Mouse (Mus musculus) limb, embryonic 12.5 days (tissue): ENCODE measurements around the gene Ercc6. TPM values are rescaled to one million over a fixed set of nuclear protein-coding genes. Genes with fewer than 3 reads are reported as not detected.

Experiments used
- ATAC-seq: fragments of 200-750 bp; cut with Nextera tagmentation; 2 replicates; pipeline ENCODE4 v1.8.0; 2017; ENCODE audit warnings: low read depth, moderate TSS enrichment; ENCODE audit not compliant: insufficient number of reproducible peaks, insufficient read depth, low FRiP score, low TSS enrichment
- H3K27ac ChIP-seq: fragments of 300-500 bp; sonication (generic); 2 replicates; pipeline ENCODE4 v1.5.1; 2016; ENCODE audit warnings: mild to moderate bottlenecking, moderate library complexity
- H3K27me3 ChIP-seq: fragments of 300-500 bp; sonication (generic); 2 replicates; pipeline ENCODE4 v1.6.1; 2016; ENCODE audit warnings: mild to moderate bottlenecking, moderate library complexity
- H3K36me3 ChIP-seq: fragments of 300-500 bp; sonication (generic); 2 replicates; pipeline ENCODE4 v1.6.1; 2016; ENCODE audit warnings: mild to moderate bottlenecking, moderate library complexity
- H3K4me1 ChIP-seq: fragments of 300-500 bp; sonication (generic); replicated peaks from 2 replicates; pipeline ENCODE4 v1.6.1; 2016
- H3K4me2 ChIP-seq: fragments of 300-500 bp; sonication (generic); 2 replicates; pipeline ENCODE4 v1.6.1; 2016; ENCODE audit warnings: mild to moderate bottlenecking, moderate library complexity
- H3K4me3 ChIP-seq: fragments of 300-500 bp; sonication (generic); replicated peaks from 2 replicates; pipeline ENCODE4 v1.5.1; 2016; ENCODE audit warnings: mild to moderate bottlenecking
- H3K9ac ChIP-seq: fragments of 300-500 bp; sonication (generic); replicated peaks from 2 replicates; pipeline ENCODE4 v1.6.1; 2016; ENCODE audit warnings: mild to moderate bottlenecking, moderate library complexity
- H3K9me3 ChIP-seq: fragments of 300-500 bp; sonication (generic); 2 replicates; pipeline ENCODE4 v1.6.1; 2016; ENCODE audit warnings: mild to moderate bottlenecking, moderate library complexity
- WGBS: fragments of 180-500 bp; shearing (Covaris S2); methylation state at CpG from one replicate; pipeline ENCODE4 v1.1.7; 2016; 5-methylcytosine and 5-hydroxymethylcytosine counted together
- polyA plus RNA-seq: library from polyadenylated mRNA; unstranded; fragments of >200 nt; fragmentation: Nextera tagmentation; extraction: Ambion mirVana; gene quantifications from 2 replicates; pipeline ENCODE4 v1.2.1, GENCODE M21; 2016

Ercc6 gene
- polyA plus RNA-seq, 1 experiment from 2014 or later = 27.6 TPM

DNA sequence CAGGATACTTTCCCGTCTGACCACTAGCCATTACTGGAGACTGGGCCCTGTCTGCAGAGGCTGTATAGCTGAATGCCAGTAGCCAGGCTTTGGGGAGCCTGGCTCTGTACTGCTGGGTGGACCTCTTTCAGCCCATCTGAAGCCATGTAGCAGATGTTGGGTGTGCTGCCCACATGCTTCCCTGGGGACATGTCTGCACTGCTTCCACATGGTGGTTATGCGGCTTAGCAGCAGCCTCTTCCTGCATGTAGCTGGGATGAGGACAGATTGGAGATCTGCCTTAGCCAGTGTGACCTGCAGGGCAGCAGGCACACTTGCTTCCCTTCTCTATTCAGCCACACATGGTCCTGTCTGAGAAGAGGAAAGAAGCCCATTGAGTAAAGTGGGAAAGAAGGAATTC is 9.0 kb downstream of the Ercc6 start:
- no peak overlapping the region for H3K9ac ChIP-seq
- no peak overlapping the region for H3K27ac ChIP-seq
- no peaks in the 10 kb centered on the region for H3K27me3 ChIP-seq
- no peak overlapping the region for H3K4me3 ChIP-seq
- no peak overlapping the region for H3K4me2 ChIP-seq
- ATAC-seq = no peak
- no peaks in the 10 kb centered on the region for H3K9me3 ChIP-seq
- H3K36me3 ChIP-seq = peaks cover 80% of the 10 kb centered on the region
- 90% methylated on average over 2 of the region's 2 CpGs for WGBS
- 0 out of 2 replicates have a peak, but pooled peaks cover 2% of the 10 kb centered on the region for H3K4me1 ChIP-seq

DNA sequence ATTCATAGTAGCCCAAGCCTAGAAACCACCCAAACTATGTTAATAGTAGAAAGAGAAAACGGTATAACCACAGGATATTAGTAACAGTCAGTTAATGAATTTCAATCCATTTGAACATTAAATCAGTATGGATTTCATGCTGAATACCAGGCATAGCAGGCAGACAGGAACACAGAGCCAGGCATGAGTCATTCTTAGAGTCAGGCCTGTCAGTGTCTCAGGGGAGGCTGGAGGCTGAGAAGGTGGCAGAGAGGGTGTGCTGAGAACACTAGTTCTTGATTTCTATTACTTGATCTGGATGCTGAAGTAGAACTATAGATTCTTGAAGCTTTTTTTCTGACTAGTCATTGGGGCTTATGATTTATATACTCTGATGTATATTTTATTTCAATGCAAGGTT is 10.8 kb downstream of the Ercc6 start:
- no peak overlapping the region for H3K4me3 ChIP-seq
- no peak for ATAC-seq
- H3K27me3 ChIP-seq = no peaks in the 10 kb centered on the region
- H3K4me1 ChIP-seq = 0 out of 2 replicates have a peak, but pooled peaks cover 2% of the 10 kb centered on the region
- peaks cover 77% of the 10 kb centered on the region for H3K36me3 ChIP-seq
- no peaks in the 10 kb centered on the region for H3K9me3 ChIP-seq
- no peak overlapping the region for H3K9ac ChIP-seq
- no peak overlapping the region for H3K27ac ChIP-seq
- H3K4me2 ChIP-seq = no peak overlapping the region
- 83% methylated on average over 1 of the region's 1 CpGs for WGBS

DNA sequence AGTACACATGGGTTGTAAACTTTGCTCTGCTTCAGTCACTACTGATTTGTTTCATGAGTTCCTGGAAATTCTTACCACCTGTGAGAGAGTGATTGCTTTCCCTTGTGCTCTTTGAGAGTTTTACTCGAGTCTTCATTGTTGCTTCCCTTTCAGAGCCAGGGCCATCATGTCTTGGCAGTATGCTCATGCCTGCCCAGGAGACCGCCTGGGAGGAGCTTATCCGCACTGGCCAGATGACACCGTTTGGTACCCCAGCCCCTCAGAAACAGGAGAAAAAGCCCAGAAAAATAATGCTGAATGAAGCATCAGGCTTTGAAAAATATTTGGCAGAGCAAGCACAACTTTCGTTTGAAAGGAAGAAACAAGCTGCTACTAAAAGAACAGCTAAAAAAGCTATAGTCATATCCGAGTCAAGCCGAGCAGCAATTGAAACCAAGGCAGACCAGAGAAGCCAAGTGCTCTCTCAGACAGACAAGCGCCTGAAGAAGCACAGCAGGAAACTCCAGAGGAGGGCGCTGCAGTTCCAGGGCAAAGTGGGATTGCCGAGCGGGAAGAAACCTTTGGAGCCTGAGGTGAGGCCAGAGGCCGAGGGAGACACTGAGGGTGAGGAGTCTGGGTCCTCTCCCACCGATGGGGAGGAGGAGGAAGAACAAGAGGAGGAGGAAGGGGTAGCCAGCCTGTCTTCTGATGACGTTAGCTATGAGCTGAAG is 12.8 kb downstream of the Ercc6 start:
- H3K36me3 ChIP-seq = peaks cover 58% of the 10 kb centered on the region
- no peaks in the 10 kb centered on the region for H3K9me3 ChIP-seq
- no peak overlapping the region for H3K9ac ChIP-seq
- no peak overlapping the region for H3K4me2 ChIP-seq
- 0 out of 2 replicates have a peak, but pooled peaks cover 2% of the 10 kb centered on the region for H3K4me1 ChIP-seq
- H3K27me3 ChIP-seq = no peaks in the 10 kb centered on the region
- H3K4me3 ChIP-seq = no peak overlapping the region
- WGBS = 78% methylated on average over 14 of the region's 14 CpGs
- ATAC-seq = no peak
- no peak overlapping the region for H3K27ac ChIP-seq

DNA sequence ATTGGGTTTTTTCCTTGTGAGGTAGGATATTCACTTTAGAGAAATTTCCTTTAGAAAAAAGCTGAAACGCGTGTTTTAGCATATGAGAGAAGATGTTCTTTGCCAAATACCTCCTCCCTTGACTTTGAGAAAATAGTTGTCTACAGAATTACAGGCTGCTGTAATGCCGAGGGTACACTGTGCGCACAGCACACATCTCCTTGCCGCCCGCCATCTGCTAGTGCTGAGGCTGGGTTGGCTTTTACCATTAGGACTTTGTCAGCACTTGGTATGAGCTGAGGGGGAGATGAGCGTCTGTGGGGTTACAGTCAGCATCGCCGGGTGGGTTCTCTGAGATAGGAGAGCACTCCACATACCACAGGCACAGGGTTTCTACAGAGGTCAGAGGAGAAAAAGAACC is 13.9 kb downstream of the Ercc6 start:
- Histone ChIP-seq H3K27ac (no peak overlapping the region), H3K4me3 (no peak overlapping the region), H3K9me3 (no peaks in the 10 kb centered on the region), H3K4me1 (0 out of 2 replicates have a peak, but pooled peaks cover 2% of the 10 kb centered on the region), H3K4me2 (no peak overlapping the region), H3K9ac (no peak overlapping the region), H3K27me3 (no peaks in the 10 kb centered on the region), H3K36me3 (peaks cover 49% of the 10 kb centered on the region)
- 95% methylated on average over 9 of the region's 9 CpGs for WGBS
- ATAC-seq = no peak

DNA sequence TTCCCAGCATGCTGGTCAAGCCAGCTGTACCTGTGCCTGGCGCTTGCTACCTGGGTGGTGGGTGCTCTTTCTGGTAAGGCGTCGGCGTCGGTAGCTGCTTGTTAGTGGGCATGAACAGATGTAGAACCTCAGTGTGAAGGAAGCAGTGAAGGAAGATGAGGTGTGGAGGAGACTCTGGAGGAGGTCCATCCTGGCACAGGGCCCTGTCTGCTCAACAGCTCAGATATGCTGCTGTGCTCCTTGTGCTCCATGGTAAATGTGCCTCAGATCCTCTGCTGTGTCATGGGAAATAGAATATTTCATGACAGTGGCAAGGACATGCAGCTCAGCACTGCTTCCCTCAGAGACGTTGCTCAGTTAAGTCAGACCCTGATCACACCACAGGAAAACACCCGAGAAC is 15.7 kb downstream of the Ercc6 start:
- Histone ChIP-seq H3K4me2 (no peak overlapping the region), H3K9ac (no peak overlapping the region), H3K4me1 (peaks cover 16% of the 10 kb centered on the region), H3K27me3 (no peaks in the 10 kb centered on the region), H3K27ac (no peak overlapping the region), H3K4me3 (no peak overlapping the region), H3K36me3 (peaks cover 46% of the 10 kb centered on the region), H3K9me3 (no peaks in the 10 kb centered on the region)
- WGBS = 91% methylated on average over 7 of the region's 7 CpGs
- ATAC-seq = no peak

DNA sequence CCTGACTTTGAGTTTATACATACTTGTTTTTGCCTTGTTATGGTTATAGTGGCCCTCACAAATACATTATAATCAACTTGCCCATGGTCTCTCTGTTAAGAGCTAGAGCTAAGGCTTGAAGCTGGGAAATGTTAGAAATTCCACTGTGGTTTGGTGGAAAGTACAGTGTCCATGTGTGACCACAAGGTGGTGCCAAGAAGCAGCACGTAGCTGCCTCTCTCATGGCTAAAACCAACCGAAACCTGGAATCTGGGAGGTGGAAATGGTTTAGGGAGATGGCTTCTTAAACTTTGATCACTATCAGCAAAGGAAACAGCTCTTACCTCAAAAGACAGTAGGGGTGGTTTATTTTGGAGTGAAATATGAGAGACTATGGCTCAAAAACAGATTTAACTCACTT is 17.6 kb downstream of the Ercc6 start:
- 9% methylated on average over 2 of the region's 2 CpGs for WGBS

DNA sequence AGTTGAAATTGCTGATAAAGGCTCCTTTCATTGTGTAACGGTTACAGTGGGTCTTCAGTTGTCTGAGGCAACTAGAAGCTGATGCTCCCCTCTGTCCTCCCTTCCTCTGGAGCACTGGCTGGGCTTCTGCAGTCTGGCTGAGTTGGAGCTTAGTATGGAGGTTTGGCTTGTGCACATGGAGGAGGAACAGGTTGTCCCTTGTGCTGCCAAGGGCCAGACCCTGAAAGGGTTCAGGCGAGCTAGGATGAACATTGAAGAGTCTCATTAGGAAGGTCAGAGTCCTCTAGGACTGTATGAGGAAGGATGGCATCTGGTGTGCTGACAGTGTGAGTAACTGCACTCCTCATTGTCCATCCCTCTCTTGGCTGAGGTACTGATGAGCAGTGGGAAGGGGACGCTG is 18.1 kb downstream of the Ercc6 start:
- ATAC-seq = no peak
- WGBS = 81% methylated on average over 3 of the region's 3 CpGs
- H3K36me3 ChIP-seq = peaks cover 41% of the 10 kb centered on the region

More for the DNA sequence above, 17.6 kb downstream of the Ercc6 start:
- no peak for ATAC-seq
- peaks cover 46% of the 10 kb centered on the region for H3K36me3 ChIP-seq
- H3K27ac ChIP-seq = no peak overlapping the region
- no peak overlapping the region for H3K9ac ChIP-seq
- H3K27me3 ChIP-seq = no peaks in the 10 kb centered on the region
- no peak overlapping the region for H3K4me3 ChIP-seq
- no peaks in the 10 kb centered on the region for H3K9me3 ChIP-seq
- peaks cover 16% of the 10 kb centered on the region for H3K4me1 ChIP-seq
- H3K4me2 ChIP-seq = no peak overlapping the region

DNA sequence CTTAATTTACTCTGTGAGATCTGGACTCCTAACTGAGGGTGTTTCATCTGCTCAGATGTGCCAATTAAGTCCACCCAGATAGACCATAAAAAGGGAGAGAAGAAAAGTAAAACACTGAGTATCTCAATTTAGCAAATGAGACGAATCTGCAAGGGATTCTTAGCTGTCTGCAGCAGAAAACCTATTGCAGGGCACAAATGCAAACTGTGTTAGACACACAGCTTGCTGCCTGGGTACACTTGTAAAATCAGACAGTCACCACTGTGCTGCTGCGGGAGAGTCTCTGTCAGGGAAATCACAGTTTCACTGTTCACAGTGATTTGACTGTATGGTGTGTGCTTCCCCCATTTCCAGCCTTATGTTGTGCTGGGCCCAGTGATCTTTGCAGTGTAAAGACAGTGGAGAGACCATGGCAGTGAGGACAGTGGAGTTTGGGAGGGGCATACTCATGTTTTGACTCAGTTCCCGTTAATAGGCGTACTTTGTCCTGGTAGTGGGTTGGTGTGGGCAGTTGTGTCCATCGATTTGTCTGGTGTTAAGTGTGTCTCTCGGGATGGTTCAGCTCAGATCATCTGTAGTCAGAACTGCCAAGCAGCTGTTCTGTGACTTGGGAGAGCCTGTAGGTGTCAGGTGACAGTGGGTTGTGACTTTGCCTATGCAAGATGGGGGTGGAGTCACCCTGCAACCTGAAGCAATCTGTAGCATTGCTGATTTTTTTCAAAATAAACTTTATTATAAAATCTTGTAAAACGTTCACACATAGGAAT is 19.2 kb downstream of the Ercc6 start:
- no peak overlapping the region for H3K9ac ChIP-seq
- no peak overlapping the region for H3K27ac ChIP-seq
- H3K27me3 ChIP-seq = no peaks in the 10 kb centered on the region
- H3K36me3 ChIP-seq = peaks cover 31% of the 10 kb centered on the region
- peaks cover 16% of the 10 kb centered on the region for H3K4me1 ChIP-seq
- no peak for ATAC-seq
- no peak overlapping the region for H3K4me2 ChIP-seq
- H3K9me3 ChIP-seq = no peaks in the 10 kb centered on the region
- WGBS = 56% methylated on average over 7 of the region's 7 CpGs
- no peak overlapping the region for H3K4me3 ChIP-seq

More for the DNA sequence above, 18.1 kb downstream of the Ercc6 start:
- no peak overlapping the region for H3K27ac ChIP-seq
- H3K4me1 ChIP-seq = peaks cover 16% of the 10 kb centered on the region
- no peaks in the 10 kb centered on the region for H3K27me3 ChIP-seq
- no peaks in the 10 kb centered on the region for H3K9me3 ChIP-seq
- H3K4me3 ChIP-seq = no peak overlapping the region
- H3K4me2 ChIP-seq = no peak overlapping the region
- no peak overlapping the region for H3K9ac ChIP-seq

DNA sequence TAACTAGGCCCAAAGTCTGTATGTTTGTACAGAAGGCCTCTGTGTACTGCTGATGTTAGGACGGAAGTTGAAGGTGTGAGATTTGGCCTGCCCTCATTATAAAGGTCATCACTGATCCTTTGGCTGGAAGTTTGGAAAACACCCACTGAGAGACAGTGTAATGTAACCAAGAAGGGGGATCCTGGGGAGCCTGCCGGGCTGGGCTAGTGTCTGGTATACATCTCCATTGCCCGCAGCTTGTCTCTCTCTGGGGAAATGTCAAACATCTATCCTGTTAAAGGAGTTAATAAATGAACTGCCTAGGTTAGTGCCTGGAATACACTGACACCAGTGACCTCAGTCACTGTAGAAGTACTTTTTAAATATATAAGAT is 19.8 kb downstream of the Ercc6 start:
- Histone ChIP-seq H3K36me3 (peaks cover 33% of the 10 kb centered on the region), H3K9me3 (no peaks in the 10 kb centered on the region), H3K4me3 (no peak overlapping the region), H3K4me2 (no peak overlapping the region), H3K27me3 (no peaks in the 10 kb centered on the region), H3K9ac (no peak overlapping the region), H3K4me1 (peaks cover 16% of the 10 kb centered on the region), H3K27ac (no peak overlapping the region)
- no peak for ATAC-seq
- WGBS = 76% methylated on average over 3 of the region's 3 CpGs

DNA sequence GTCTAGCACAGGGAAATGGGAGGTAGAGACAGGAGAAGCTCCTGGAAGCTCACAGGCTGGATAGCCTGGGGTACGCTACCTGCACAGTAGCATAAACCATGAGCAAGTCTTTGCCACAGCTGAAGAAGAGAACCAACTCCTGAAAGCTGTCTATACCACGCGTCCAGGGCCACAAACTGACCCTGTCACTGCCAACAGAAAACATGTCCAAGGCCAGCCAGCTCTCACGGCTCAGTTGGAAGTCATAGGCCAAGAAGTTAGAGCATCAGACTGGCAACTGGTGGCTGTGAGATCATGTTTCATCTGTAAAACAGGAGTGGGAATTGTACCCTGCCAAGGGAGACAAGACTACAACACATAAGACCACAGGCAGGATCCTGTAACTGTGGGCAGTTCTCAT is 20.3 kb downstream of the Ercc6 start:
- H3K4me1 ChIP-seq = peaks cover 16% of the 10 kb centered on the region
- H3K4me2 ChIP-seq = no peak overlapping the region
- H3K4me3 ChIP-seq = no peak overlapping the region
- no peaks in the 10 kb centered on the region for H3K9me3 ChIP-seq
- H3K9ac ChIP-seq = no peak overlapping the region
- 81% methylated on average over 4 of the region's 4 CpGs for WGBS
- H3K36me3 ChIP-seq = peaks cover 35% of the 10 kb centered on the region
- no peaks in the 10 kb centered on the region for H3K27me3 ChIP-seq
- no peak for ATAC-seq
- no peak overlapping the region for H3K27ac ChIP-seq

DNA sequence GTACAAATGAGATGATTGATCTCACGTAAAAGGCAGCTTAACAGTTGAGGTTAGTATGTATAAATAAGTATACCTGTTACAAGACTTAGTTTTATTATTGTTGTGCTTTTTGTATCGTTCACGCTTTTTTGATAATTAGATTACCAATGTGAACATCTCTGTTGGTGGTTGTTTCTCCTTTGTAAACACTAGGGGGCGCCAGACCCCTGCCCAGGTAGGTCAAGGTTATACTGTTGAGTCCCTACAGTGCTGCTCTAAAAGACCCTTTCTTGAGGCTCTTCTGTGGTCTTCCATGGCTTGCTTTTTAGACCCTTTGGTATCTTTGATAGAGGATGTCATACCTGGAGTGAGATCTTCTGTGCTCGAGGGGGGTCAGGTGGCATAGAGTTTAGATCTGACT is 20.8 kb downstream of the Ercc6 start:
- no peak overlapping the region for H3K4me3 ChIP-seq
- no peaks in the 10 kb centered on the region for H3K27me3 ChIP-seq
- no peak for ATAC-seq
- 72% methylated on average over 5 of the region's 5 CpGs for WGBS
- no peak overlapping the region for H3K27ac ChIP-seq
- peaks cover 30% of the 10 kb centered on the region for H3K36me3 ChIP-seq
- no peak overlapping the region for H3K4me2 ChIP-seq
- peaks cover 16% of the 10 kb centered on the region for H3K4me1 ChIP-seq
- no peak overlapping the region for H3K9ac ChIP-seq
- no peaks in the 10 kb centered on the region for H3K9me3 ChIP-seq
